Mouse (Mus musculus): ENCODE measurements at regions not wholly inside any gene's neighbourhood (a gene's known extent, or its start where the extent isn't known, plus 50 kb on each side); places are given as distances from the start of the nearest gene placed in this dataset.

DNA sequence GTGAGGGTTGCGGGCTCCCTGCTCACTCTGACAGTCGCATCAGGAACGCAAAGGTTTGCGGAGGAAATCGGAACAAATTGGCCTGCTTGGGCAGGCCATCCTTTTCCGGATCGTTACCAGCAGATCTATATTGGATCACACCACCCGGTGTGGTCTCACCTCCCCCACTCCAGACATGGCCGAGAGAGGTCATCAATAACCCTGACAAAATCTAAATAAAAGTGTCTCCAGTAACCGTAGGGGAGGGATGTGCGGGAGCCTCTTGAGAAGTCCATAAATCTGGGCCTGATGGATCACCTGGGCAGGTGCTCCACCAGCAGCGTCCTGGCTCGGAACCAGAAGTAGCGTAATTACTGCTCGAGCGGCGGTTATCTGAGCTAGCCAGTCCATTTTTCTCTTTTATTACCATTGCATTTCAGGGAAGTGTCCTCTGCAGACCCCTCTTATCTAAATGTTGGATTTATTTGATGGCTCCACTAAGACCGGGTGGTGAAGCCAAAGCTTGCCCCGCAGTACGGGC, 249.8 kb downstream of the Matn1 start:
- TF ChIP-seq CTCF (IDR thresholded peaks at IDR 0.05; ENCODE audit: low read depth, low read length) (no peak), POLR2A (IDR thresholded peaks at IDR 0.05; ENCODE audit: insufficient read depth, low read length) (no peak)

Measured in ES-Bruce4 (cell line).